Mouse (Mus musculus) heart, embryonic 12.5 days (tissue): Measurements from ENCODE around the gene Pard6a. TPM values are rescaled to one million over a fixed set of nuclear protein-coding genes. Genes with fewer than 3 reads are reported as not detected.

Source experiments
- ATAC-seq: fragments of 200-750 bp; cut with Nextera tagmentation; 2 replicates; pipeline ENCODE4 v1.8.0; 2017; ENCODE audit warnings: moderate TSS enrichment, moderate library complexity; ENCODE audit not compliant: insufficient number of reproducible peaks, low FRiP score
- H3K27ac ChIP-seq: fragments of 300-500 bp; sonication (generic); 2 replicates; pipeline ENCODE4 v1.5.1; 2016; ENCODE audit warnings: mild to moderate bottlenecking, moderate library complexity; ENCODE audit not compliant: poor library complexity, severe bottlenecking
- H3K27me3 ChIP-seq: fragments of 300-500 bp; sonication (generic); replicated peaks from 2 replicates; pipeline ENCODE4 v1.6.1; 2016; ENCODE audit warnings: mild to moderate bottlenecking, moderate library complexity
- H3K36me3 ChIP-seq: fragments of 300-500 bp; sonication (generic); 2 replicates; pipeline ENCODE4 v1.6.1; 2016; ENCODE audit warnings: mild to moderate bottlenecking, moderate library complexity
- H3K4me1 ChIP-seq: fragments of 300-500 bp; sonication (generic); replicated peaks from 2 replicates; pipeline ENCODE4 v1.6.1; 2016; ENCODE audit warnings: mild to moderate bottlenecking
- H3K4me2 ChIP-seq: fragments of 300-500 bp; sonication (generic); 2 replicates; pipeline ENCODE4 v1.6.1; 2016; ENCODE audit warnings: mild to moderate bottlenecking, moderate library complexity
- H3K4me3 ChIP-seq: fragments of 300-500 bp; sonication (generic); 2 replicates; pipeline ENCODE4 v1.5.1; 2016; ENCODE audit warnings: mild to moderate bottlenecking
- H3K9ac ChIP-seq: fragments of 300-500 bp; sonication (generic); 2 replicates; pipeline ENCODE4 v1.6.1; 2016; ENCODE audit warnings: mild to moderate bottlenecking, moderate library complexity
- H3K9me3 ChIP-seq: fragments of 300-500 bp; sonication (generic); replicated peaks from 2 replicates; pipeline ENCODE4 v1.6.1; 2016; ENCODE audit warnings: mild to moderate bottlenecking, moderate library complexity
- WGBS: fragments of 180-500 bp; shearing (Covaris S2); methylation state at CpG from one replicate; pipeline ENCODE4 v1.1.7; 2016; 5-methylcytosine and 5-hydroxymethylcytosine counted together
- polyA plus RNA-seq: library from polyadenylated mRNA; unstranded; fragments of >200 nt; fragmentation: Nextera tagmentation; extraction: Ambion mirVana; gene quantifications from 2 replicates; pipeline ENCODE4 v1.2.1, GENCODE M21; 2016

Gene Pard6a
- polyA plus RNA-seq, 1 experiment from 2014 or later, result 14.0 TPM

- peak overlapping the region; percentile 96 for H3K4me2 ChIP-seq
- peaks cover 40% of the 10 kb centered on the region for H3K36me3 ChIP-seq
- 53% methylated on average over 18 of the region's 18 CpGs for WGBS
- peaks cover 21% of the 10 kb centered on the region for H3K4me1 ChIP-seq
- H3K27ac ChIP-seq, result peak overlapping the region; percentile 83
- H3K9ac ChIP-seq, result peak overlapping the region; percentile 83
- H3K4me3 ChIP-seq, result peak overlapping the region; percentile 75
- no peak for ATAC-seq
- H3K9me3 ChIP-seq, result no peaks in the 10 kb centered on the region
- H3K27me3 ChIP-seq, result no peaks in the 10 kb centered on the region
These were observed 1.1 kb downstream of the Pard6a start for GRCm38 (mm10) chr8:105702001-105702401.

GRCm38 (mm10) chr8:105702731-105703415 is 1.9 kb downstream of the Pard6a start:
- Histone ChIP-seq H3K4me1 (peaks cover 26% of the 10 kb centered on the region), H3K27ac (no peak overlapping the region), H3K36me3 (peaks cover 31% of the 10 kb centered on the region), H3K4me2 (no peak overlapping the region), H3K9ac (0 out of 2 replicates have a peak overlapping the region, but pooled peaks have one; percentile 83), H3K4me3 (no peak overlapping the region), H3K27me3 (no peaks in the 10 kb centered on the region), H3K9me3 (no peaks in the 10 kb centered on the region)
- ATAC-seq, result no peak
- 87% methylated on average over 24 of the region's 24 CpGs for WGBS

- no peaks in the 10 kb centered on the region for H3K27me3 ChIP-seq
- H3K9ac ChIP-seq, result no peak overlapping the region
- no peak overlapping the region for H3K27ac ChIP-seq
- no peak overlapping the region for H3K4me3 ChIP-seq
- peaks cover 29% of the 10 kb centered on the region for H3K4me1 ChIP-seq
- no peaks in the 10 kb centered on the region for H3K9me3 ChIP-seq
- no peak overlapping the region for H3K4me2 ChIP-seq
- WGBS, result 91% methylated on average over 34 of the region's 34 CpGs
- H3K36me3 ChIP-seq, result peaks cover 21% of the 10 kb centered on the region
- no peak for ATAC-seq
These were observed 3.3 kb downstream of the Pard6a start for GRCm38 (mm10) chr8:105704146-105704812.

- H3K27me3 ChIP-seq, result no peaks in the 10 kb centered on the region
- H3K27ac ChIP-seq, result no peak overlapping the region
- H3K36me3 ChIP-seq, result peaks cover 21% of the 10 kb centered on the region
- no peak for ATAC-seq
- H3K4me3 ChIP-seq, result no peak overlapping the region
- H3K4me2 ChIP-seq, result no peak overlapping the region
- H3K4me1 ChIP-seq, result peaks cover 26% of the 10 kb centered on the region
- no peak overlapping the region for H3K9ac ChIP-seq
- 87% methylated on average over 6 of the region's 6 CpGs for WGBS
- H3K9me3 ChIP-seq, result no peaks in the 10 kb centered on the region
These were observed 4.0 kb downstream of the Pard6a start for GRCm38 (mm10) chr8:105704955-105705354.

- Histone ChIP-seq H3K27ac (no peak overlapping the region), H3K36me3 (peaks cover 21% of the 10 kb centered on the region), H3K9me3 (no peaks in the 10 kb centered on the region), H3K4me1 (peaks cover 21% of the 10 kb centered on the region), H3K4me3 (peak overlapping the region; percentile 74; the same call in 1 of the 2 replicates), H3K27me3 (no peaks in the 10 kb centered on the region), H3K9ac (no peak overlapping the region), H3K4me2 (peak overlapping the region; percentile 98)
- ATAC-seq, result no peak
- 86% methylated on average over 12 of the region's 12 CpGs for WGBS
These were observed 5.5 kb downstream of the Pard6a start for GRCm38 (mm10) chr8:105706426-105706825.

GRCm38 (mm10) chr8:105707498-105708403 is 6.8 kb downstream of the Pard6a start, which contains the start of the genes 4933405L10Rik and Enkd1:
4933405L10Rik (plus strand) TSS chr8:105707655.
Enkd1 (minus strand) TSS chr8:105708210.
- H3K9me3 ChIP-seq, result no peaks in the 10 kb centered on the region
- peak; percentile 80 for ATAC-seq
- no peak within 1 kb of the TSS for H3K27ac ChIP-seq
- no peaks in the 10 kb centered on the region for H3K27me3 ChIP-seq
- peak within 1 kb of the TSS; percentile 98 for H3K4me2 ChIP-seq
- peaks cover 9% of the 10 kb centered on the region for H3K4me1 ChIP-seq
- WGBS, result 1% methylated on average over 55 of the region's 55 CpGs
- H3K36me3 ChIP-seq, result peaks cover 18% of the 10 kb centered on the region
- peak within 1 kb of the TSS; percentile 74 for H3K4me3 ChIP-seq
- peak within 1 kb of the TSS; percentile 81 for H3K9ac ChIP-seq

GRCm38 (mm10) chr8:105708675-105709074 is 7.7 kb downstream of the Pard6a start:
- Histone ChIP-seq H3K9me3 (no peaks in the 10 kb centered on the region), H3K4me3 (no peak overlapping the region), H3K4me2 (no peak overlapping the region), H3K27ac (no peak overlapping the region), H3K9ac (no peak overlapping the region), H3K4me1 (peaks cover 9% of the 10 kb centered on the region), H3K36me3 (peaks cover 9% of the 10 kb centered on the region), H3K27me3 (no peaks in the 10 kb centered on the region)
- ATAC-seq, result no peak
- WGBS, result 89% methylated on average over 8 of the region's 8 CpGs

GRCm38 (mm10) chr8:105709317-105709716 is 8.4 kb downstream of the Pard6a start:
- Histone ChIP-seq H3K27ac (no peak overlapping the region), H3K9me3 (no peaks in the 10 kb centered on the region), H3K4me1 (peaks cover 9% of the 10 kb centered on the region), H3K4me3 (no peak overlapping the region), H3K36me3 (peaks cover 3% of the 10 kb centered on the region), H3K4me2 (no peak overlapping the region), H3K27me3 (no peaks in the 10 kb centered on the region), H3K9ac (no peak overlapping the region)
- ATAC-seq, result no peak
- 68% methylated on average over 14 of the region's 14 CpGs for WGBS

GRCm38 (mm10) chr8:105712286-105712685 is 11.3 kb downstream of the Pard6a start:
- WGBS, result 72% methylated on average over 3 of the region's 3 CpGs
- Histone ChIP-seq H3K27me3 (no peaks in the 10 kb centered on the region), H3K9ac (no peak overlapping the region), H3K9me3 (no peaks in the 10 kb centered on the region), H3K27ac (no peak overlapping the region), H3K4me1 (peaks cover 5% of the 10 kb centered on the region), H3K4me3 (no peak overlapping the region), H3K4me2 (no peak overlapping the region), H3K36me3 (peaks cover 6% of the 10 kb centered on the region)
- no peak for ATAC-seq

GRCm38 (mm10) chr8:105714139-105714538 is 13.2 kb downstream of the Pard6a start:
- Histone ChIP-seq H3K4me2 (no peak overlapping the region), H3K36me3 (peaks cover 6% of the 10 kb centered on the region), H3K27ac (no peak overlapping the region), H3K4me3 (no peak overlapping the region), H3K9ac (no peak overlapping the region), H3K27me3 (no peaks in the 10 kb centered on the region), H3K4me1 (no peaks in the 10 kb centered on the region), H3K9me3 (no peaks in the 10 kb centered on the region)
- ATAC-seq, result peak; percentile 44; the same call in 1 of the 2 replicates
- WGBS, result 8% methylated on average over 3 of the region's 3 CpGs

GRCm38 (mm10) chr8:105715042-105715441 is 14.1 kb downstream of the Pard6a start:
- Histone ChIP-seq H3K4me3 (no peak overlapping the region), H3K27me3 (no peaks in the 10 kb centered on the region), H3K9me3 (no peaks in the 10 kb centered on the region), H3K9ac (no peak overlapping the region), H3K4me1 (no peaks in the 10 kb centered on the region), H3K36me3 (peaks cover 6% of the 10 kb centered on the region), H3K4me2 (no peak overlapping the region), H3K27ac (peak overlapping the region; percentile 31; the same call in 1 of the 2 replicates)
- ATAC-seq, result no peak
- WGBS, result 67% methylated on average over 6 of the region's 6 CpGs
